ENCODE assay signal across 8 mouse cellular contexts in genomic region chr15:101983949-101984601, GRCm38 (mm10). TPM values are rescaled to one million over a fixed set of nuclear protein-coding genes. Genes with fewer than 3 reads are reported as not detected.
DNase-seq lines count a peak whose midpoint lies in the region; ATAC-seq and TF ChIP-seq lines count a peak whose summit lies in the region.

No protein-coding gene starts in this region.

- peak; percentile 73 for TF ChIP-seq CTCF in layer of hippocampus, adult 2 months (conservative IDR thresholded peaks at IDR 0.05)
- peak; percentile 97 for TF ChIP-seq CTCF in lung, embryonic 14.5 days (IDR thresholded peaks at IDR 0.05; ENCODE audit: low read depth)
- peak; percentile 88 for TF ChIP-seq CTCF in olfactory bulb, adult 2 months (IDR thresholded peaks at IDR 0.05; ENCODE audit: insufficient read depth, low read depth, low read length)
- TF ChIP-seq CTCF in thymus, adult 2 months (IDR thresholded peaks at IDR 0.05; ENCODE audit: borderline replicate concordance, control insufficient read depth, extremely low read depth, insufficient read depth, low read length, poor library complexity), result peak; percentile 78; the same call in 1 of the 2 replicates

- intact Hi-C loops in heart, postnatal 36 days (cut with DNase I), result loop anchor here (1.0 to 5.0 kb wide), 5 partner anchors 212 to 742 kb away; no protein-coding TSS in a partner anchor

- peak overlapping the region; percentile 29 for H3K9ac ChIP-seq in forebrain, embryonic 15.5 days (replicated peaks)
- H3K9ac ChIP-seq in lung, embryonic 14.5 days, result peak overlapping the region; percentile 43

- H3K27ac ChIP-seq in forebrain, embryonic 15.5 days (replicated peaks), result peak overlapping the region; percentile 83
- H3K27ac ChIP-seq in layer of hippocampus, adult 2 months, result peak overlapping the region; percentile 83
- peak overlapping the region; percentile 81 for H3K27ac ChIP-seq in lung, embryonic 14.5 days (ENCODE audit: low read depth)
- no peak overlapping the region for H3K27ac ChIP-seq in olfactory bulb, adult 2 months (ENCODE audit: insufficient read depth, low read depth, low read length)
- no peak overlapping the region for H3K27ac ChIP-seq in thymus, adult 2 months (ENCODE audit: control insufficient read depth, insufficient read depth, low read length)

- TF ChIP-seq POLR2A in olfactory bulb, adult 2 months (IDR thresholded peaks at IDR 0.05; ENCODE audit: insufficient read depth, low read depth, low read length), result no peak
- no peak for TF ChIP-seq POLR2A in thymus, adult 2 months (IDR thresholded peaks at IDR 0.05; ENCODE audit: control insufficient read depth, extremely low read depth, insufficient read depth, low read length, poor library complexity)

- no peaks in the 10 kb centered on the region for H3K27me3 ChIP-seq in forebrain, embryonic 15.5 days
- no peaks in the 10 kb centered on the region for H3K27me3 ChIP-seq in lung, embryonic 14.5 days (ENCODE audit: insufficient read depth, low read length)
- no peaks in the 10 kb centered on the region for H3K27me3 ChIP-seq in thymus, adult 2 months (ENCODE audit: control insufficient read depth, insufficient read depth, low read length)

- no peaks in the 10 kb centered on the region for H3K9me3 ChIP-seq in forebrain, embryonic 15.5 days
- no peaks in the 10 kb centered on the region for H3K9me3 ChIP-seq in lung, embryonic 14.5 days (ENCODE audit: low read depth, low read length)

- peak overlapping the region; percentile 46 for H3K4me2 ChIP-seq in forebrain, embryonic 15.5 days (replicated peaks)
- H3K4me2 ChIP-seq in lung, embryonic 14.5 days, result peak overlapping the region; percentile 62

- peak; percentile 98 for ATAC-seq in forebrain, embryonic 15.5 days (replicated peaks)
- peak; percentile 94 for ATAC-seq in lung, embryonic 14.5 days (ENCODE audit: insufficient read depth)

- peak; percentile 99 for DNase-seq in ES-CJ7 (ENCODE audit: low read depth, low spot score)
- DNase-seq in cerebellum, adult 11 months, result peak; percentile 77
- peak; percentile 91 to 93 for DNase-seq in heart, postnatal 36 days
- DNase-seq in layer of hippocampus, adult 2 months (ENCODE audit: low spot score in 2 of 2), result peak; percentile 93 to 95
- DNase-seq in lung, embryonic 14.5 days, result peak; percentile 99
- peak; percentile 79 for DNase-seq in thymus, adult 2 months

- H3K36me3 ChIP-seq in forebrain, embryonic 15.5 days, result no peaks in the 10 kb centered on the region
- H3K36me3 ChIP-seq in lung, embryonic 14.5 days (ENCODE audit: insufficient read depth), result no peaks in the 10 kb centered on the region
- no peaks in the 10 kb centered on the region for H3K36me3 ChIP-seq in thymus, adult 2 months (ENCODE audit: control insufficient read depth, insufficient read depth, low read length)

- H3K4me3 ChIP-seq in forebrain, embryonic 15.5 days, result peak overlapping the region; percentile 29
- H3K4me3 ChIP-seq in layer of hippocampus, adult 2 months, result peak overlapping the region; percentile 27
- peak overlapping the region; percentile 26 for H3K4me3 ChIP-seq in lung, embryonic 14.5 days (ENCODE audit: low read depth, low read length)
- peak overlapping the region; percentile 1; the same call in 1 of the 2 replicates for H3K4me3 ChIP-seq in olfactory bulb, adult 2 months (ENCODE audit: insufficient read depth, low read depth, low read length)
- H3K4me3 ChIP-seq in thymus, adult 2 months (ENCODE audit: control insufficient read depth, insufficient read depth, low read length), result no peak overlapping the region

- H3K4me1 ChIP-seq in forebrain, embryonic 15.5 days, result 0 out of 2 replicates have a peak, but pooled peaks cover 7% of the 10 kb centered on the region
- H3K4me1 ChIP-seq in lung, embryonic 14.5 days (ENCODE audit: insufficient read depth), result no peaks in the 10 kb centered on the region
- H3K4me1 ChIP-seq in olfactory bulb, adult 2 months (ENCODE audit: control insufficient read depth, insufficient read depth, low read length), result 0 out of 2 replicates have a peak, but pooled peaks cover 5% of the 10 kb centered on the region
- peaks cover 3% of the 10 kb centered on the region for H3K4me1 ChIP-seq in thymus, adult 2 months (replicated peaks; ENCODE audit: control insufficient read depth, insufficient read depth, low read length)

- 2% methylated on average over 15 of the region's 15 CpGs for WGBS in forebrain, embryonic 15.5 days
- under 1% methylated on average over 15 of the region's 15 CpGs for WGBS in lung, embryonic 14.5 days
- 4% methylated on average over 15 of the region's 15 CpGs for WGBS in olfactory bulb, adult 2 months
- WGBS in thymus, adult 2 months, result 5% methylated on average over 15 of the region's 15 CpGs

RNA-seq across cellular contexts. Expression of gene Krt8, which starts 20.2 kb away (rescaled TPM):
- 1.9 and 3.9 TPM in 2 replicates for polyA plus RNA-seq in forebrain, embryonic 15.5 days (2015; fragmentation: Nextera tagmentation; extraction: Ambion mirVana)
- 1 to 10 TPM; 1.4 to 2.5 TPM for total RNA-seq in heart, postnatal 36 days (2021)
- total RNA-seq in layer of hippocampus, adult 2 months (2021), result under 1 TPM in 1 of 2 experiments, not detected in 1; 0.26 TPM
- 183 and 192 TPM in 2 replicates for polyA plus RNA-seq in lung, embryonic 14.5 days (2014; fragmentation: Nextera tagmentation; extraction: Ambion mirVana)
- not detected in 2 replicates for polyA plus RNA-seq in olfactory bulb, adult 2 months (2012; ENCODE audit: insufficient read depth, insufficient read length, low replicate concordance, missing spikeins)
- polyA plus RNA-seq in thymus, adult 2 months (2012; rRNA removed), result 220 and 270 TPM in 2 replicates

RNA-seq across cellular contexts. Expression of gene Krt78, which starts 30.0 kb away (rescaled TPM):
- polyA plus RNA-seq in forebrain, embryonic 15.5 days (2015; fragmentation: Nextera tagmentation; extraction: Ambion mirVana), result not detected in 2 replicates
- not detected for total RNA-seq in heart, postnatal 36 days (2021)
- not detected for total RNA-seq in layer of hippocampus, adult 2 months (2021)
- polyA plus RNA-seq in lung, embryonic 14.5 days (2014; fragmentation: Nextera tagmentation; extraction: Ambion mirVana), result 0.05 TPM in 2 replicates
- polyA plus RNA-seq in olfactory bulb, adult 2 months (2012; ENCODE audit: insufficient read depth, insufficient read length, low replicate concordance, missing spikeins), result not detected in 2 replicates
- polyA plus RNA-seq in thymus, adult 2 months (2012; rRNA removed), result 0.82 and 0.94 TPM in 2 replicates

RNA-seq across cellular contexts. Expression of gene Krt18, which starts 43.9 kb away (rescaled TPM):
- 3.5 and 7.6 TPM in 2 replicates for polyA plus RNA-seq in forebrain, embryonic 15.5 days (2015; fragmentation: Nextera tagmentation; extraction: Ambion mirVana)
- 1 to 10 TPM; 2.5 to 5.1 TPM for total RNA-seq in heart, postnatal 36 days (2021)
- under 1 TPM; 0.32 to 0.67 TPM for total RNA-seq in layer of hippocampus, adult 2 months (2021)
- 148 TPM in 2 replicates for polyA plus RNA-seq in lung, embryonic 14.5 days (2014; fragmentation: Nextera tagmentation; extraction: Ambion mirVana)
- polyA plus RNA-seq in olfactory bulb, adult 2 months (2012; ENCODE audit: insufficient read depth, insufficient read length, low replicate concordance, missing spikeins), result not detected in 2 replicates
- 197 and 219 TPM in 2 replicates for polyA plus RNA-seq in thymus, adult 2 months (2012; rRNA removed)

RNA-seq across cellular contexts. Expression of gene Krt79, which starts 44.0 kb away (rescaled TPM):
- 0.10 and 0.23 TPM in 2 replicates for polyA plus RNA-seq in forebrain, embryonic 15.5 days (2015; fragmentation: Nextera tagmentation; extraction: Ambion mirVana)
- not detected for total RNA-seq in heart, postnatal 36 days (2021)
- total RNA-seq in layer of hippocampus, adult 2 months (2021), result not detected
- 0.20 and 0.22 TPM in 2 replicates for polyA plus RNA-seq in lung, embryonic 14.5 days (2014; fragmentation: Nextera tagmentation; extraction: Ambion mirVana)
- polyA plus RNA-seq in olfactory bulb, adult 2 months (2012; ENCODE audit: insufficient read depth, insufficient read length, low replicate concordance, missing spikeins), result not detected in 2 replicates
- 1.7 and 1.8 TPM in 2 replicates for polyA plus RNA-seq in thymus, adult 2 months (2012; rRNA removed)

RNA-seq across cellular contexts. Expression of gene Krt4, which starts 59.5 kb away (rescaled TPM):
- 0.08 TPM in 1 of 2 replicates, not detected in the other for polyA plus RNA-seq in forebrain, embryonic 15.5 days (2015; fragmentation: Nextera tagmentation; extraction: Ambion mirVana)
- total RNA-seq in heart, postnatal 36 days (2021), result not detected
- not detected for total RNA-seq in layer of hippocampus, adult 2 months (2021)
- 0.97 and 1.3 TPM in 2 replicates for polyA plus RNA-seq in lung, embryonic 14.5 days (2014; fragmentation: Nextera tagmentation; extraction: Ambion mirVana)
- polyA plus RNA-seq in olfactory bulb, adult 2 months (2012; ENCODE audit: insufficient read depth, insufficient read length, low replicate concordance, missing spikeins), result not detected in 2 replicates
- polyA plus RNA-seq in thymus, adult 2 months (2012; rRNA removed), result 1.1 TPM in 2 replicates

Comparison
In these comparisons a context has a peak if more than half of its experiments do, and no peak if none do; other contexts are left out.
1. H3K27ac ChIP-seq: peak in forebrain, embryonic 15.5 days (single experiment), layer of hippocampus, adult 2 months (single experiment) and lung, embryonic 14.5 days (single experiment); none in olfactory bulb, adult 2 months (single experiment) and thymus, adult 2 months (single experiment).
2. RNA of gene Krt8, which starts 20.2 kb away (polyA plus RNA-seq): 220 to 270 TPM in thymus, adult 2 months, 183 to 192 TPM in lung, embryonic 14.5 days and not detected in olfactory bulb, adult 2 months; 1.9 to 3.9 TPM in forebrain, embryonic 15.5 days; every median in the first group is over 10 times any median in the second.
3. Peak in every context shown above with its lines, with median percentiles within 50 percentile points of each other: DNase-seq and CTCF ChIP-seq.